17 mouse cellular contexts compared by ENCODE assay signal in the genomic region with DNA sequence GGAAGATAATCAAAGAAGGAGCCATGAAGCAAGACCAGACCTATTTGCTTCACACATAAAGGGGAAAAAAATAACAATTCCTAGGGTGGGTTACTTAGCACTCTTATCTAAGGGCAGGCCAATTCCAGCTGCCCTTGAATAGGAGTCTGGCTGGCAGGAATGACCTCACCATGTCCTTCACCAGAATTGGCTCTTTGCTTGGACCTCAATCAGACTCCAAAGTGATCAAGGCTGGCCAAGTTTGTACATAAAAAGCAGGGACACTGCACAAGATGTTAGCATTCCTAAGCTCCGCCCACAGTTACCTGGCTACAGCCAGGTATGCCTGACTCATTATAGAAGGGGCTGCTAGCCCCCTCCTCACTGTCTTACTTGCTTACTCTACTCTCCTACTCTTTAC. TPM values are rescaled to one million over a fixed set of nuclear protein-coding genes. Genes with fewer than 3 reads are reported as not detected.
A peak's percentile ranks its signal among the peaks of the same experiment; 100 is the strongest.
DNase-seq lines count a peak whose midpoint lies in the region; ATAC-seq and TF ChIP-seq lines count a peak whose summit lies in the region.
"Had no signal": no experiment of that assay in that cellular context is flagged by ENCODE, and none has a peak within 500 bp of the region (broad histone marks: within the 10 kb centered on the region; RNA-seq: fewer than 3 reads in every experiment).

No protein-coding gene starts in this region.

- H3K27me3 ChIP-seq in heart, embryonic 14.5 days (ENCODE audit: control insufficient read depth, insufficient read depth, low read length): no peaks in the 10 kb centered on the region
- H3K27me3 ChIP-seq in lung, embryonic 16.5 days (ENCODE audit: control insufficient read depth, insufficient read depth, low read depth, low read length): no peaks in the 10 kb centered on the region
- no peaks in the 10 kb centered on the region for H3K27me3 ChIP-seq in myocyte (ENCODE audit: control insufficient read depth, insufficient read depth, insufficient read length)
- H3K27me3 ChIP-seq: embryonic facial prominence, embryonic 15.5 days; forebrain, embryonic 12.5 days; liver, embryonic 13.5 days had no signal

- TF ChIP-seq CTCF in lung, adult 2 months (IDR thresholded peaks at IDR 0.05; ENCODE audit: insufficient read depth, low read length): no peak

- H3K9me3 ChIP-seq in heart, embryonic 14.5 days (ENCODE audit: control insufficient read depth, low read length): no peaks in the 10 kb centered on the region
- no peaks in the 10 kb centered on the region for H3K9me3 ChIP-seq in lung, embryonic 16.5 days (ENCODE audit: control insufficient read depth, low read length)
- H3K9me3 ChIP-seq: embryonic facial prominence, embryonic 15.5 days; forebrain, embryonic 12.5 days; liver, embryonic 13.5 days had no signal

- H3K79me2 ChIP-seq in myocyte (ENCODE audit: control insufficient read depth, insufficient read depth): peaks cover 100% of the 10 kb centered on the region

- 63% methylated on average over 1 of the region's 1 CpGs for WGBS in heart, embryonic 14.5 days
- WGBS in lung, embryonic 16.5 days: 75% methylated on average over 1 of the region's 1 CpGs
- 73% methylated on average over 1 of the region's 1 CpGs for WGBS in lung, adult 2 months

- H3K4me2 ChIP-seq in heart, embryonic 14.5 days (ENCODE audit: low read length): no peak overlapping the region; the same call in 1 of the 2 replicates
- H3K4me2 ChIP-seq in lung, embryonic 16.5 days (ENCODE audit: low read depth, low read length): no peak overlapping the region
- H3K4me2 ChIP-seq in myocyte (ENCODE audit: low read depth): peak overlapping the region; percentile 33
- H3K4me2 ChIP-seq: embryonic facial prominence, embryonic 15.5 days; forebrain, embryonic 12.5 days; liver, embryonic 13.5 days had no signal

- H3K36me3 ChIP-seq in heart, embryonic 14.5 days (ENCODE audit: control insufficient read depth, insufficient read depth, low read length): peaks cover 14% of the 10 kb centered on the region; the same call in 1 of the 2 replicates
- no peaks in the 10 kb centered on the region for H3K36me3 ChIP-seq in lung, embryonic 16.5 days (ENCODE audit: control insufficient read depth, insufficient read depth, low read length)
- peaks cover 26% of the 10 kb centered on the region for H3K36me3 ChIP-seq in myocyte (ENCODE audit: control insufficient read depth, insufficient read depth)
- H3K36me3 ChIP-seq: embryonic facial prominence, embryonic 15.5 days; forebrain, embryonic 12.5 days had no signal

- no peak for DNase-seq in heart, adult 9 months (ENCODE audit: low spot score in 2 of 2)
- no peak for DNase-seq in lung, adult 2 months
- peak; percentile 72 for DNase-seq in adrenal gland, postnatal 14 days
- DNase-seq in neural tube, embryonic 10.5 days (ENCODE audit: extremely low spot score, low spot score): no peak
- DNase-seq: cerebellum, adult 9-10 months; kidney, adult 8-10 months; layer of hippocampus, postnatal 36 days; liver, embryonic 13.5 days; retina, postnatal 1 day; thymus, postnatal 36 days had no signal

- no peak overlapping the region for H3K9ac ChIP-seq in heart, embryonic 14.5 days (ENCODE audit: low read length)
- H3K9ac ChIP-seq in lung, embryonic 16.5 days (ENCODE audit: low read length): no peak overlapping the region
- H3K9ac ChIP-seq: embryonic facial prominence, embryonic 15.5 days; forebrain, embryonic 12.5 days; liver, embryonic 13.5 days had no signal

- no peak for ATAC-seq in heart, embryonic 14.5 days (ENCODE audit: insufficient number of reproducible peaks, insufficient read depth, low FRiP score, low read depth)
- no peak for ATAC-seq in lung, embryonic 16.5 days (ENCODE audit: low read depth)
- no peak for ATAC-seq in CD4-positive, CD25-positive, alpha-beta regulatory T cell, adult 4 months
- ATAC-seq: activated CD4-positive, CD25-positive, alpha-beta regulatory T cell, adult 4 months had no signal

- H3K4me3 ChIP-seq in heart, embryonic 14.5 days (ENCODE audit: control insufficient read depth in 1 of 2, insufficient read depth in 1 of 2, low read depth in 1 of 2, low read length in 2 of 2): no peak overlapping the region
- H3K4me3 ChIP-seq in lung, embryonic 16.5 days (ENCODE audit: low read length): no peak overlapping the region
- H3K4me3 ChIP-seq in lung, adult 2 months (replicated peaks; ENCODE audit: extremely low read depth, low read depth, low read length): no peak overlapping the region
- H3K4me3 ChIP-seq in myocyte: no peak overlapping the region
- H3K4me3 ChIP-seq: embryonic facial prominence, embryonic 15.5 days; forebrain, embryonic 12.5 days; liver, embryonic 13.5 days had no signal

- H3K4me1 ChIP-seq in heart, embryonic 14.5 days (ENCODE audit: control insufficient read depth in 2 of 2, insufficient read depth in 2 of 2, low read length in 2 of 2): peaks cover 59 to 79% of the 10 kb centered on the region in 2 experiments
- H3K4me1 ChIP-seq in lung, embryonic 16.5 days (replicated peaks; ENCODE audit: control insufficient read depth, insufficient read depth, low read length): peaks cover 86% of the 10 kb centered on the region
- H3K4me1 ChIP-seq in lung, adult 2 months (ENCODE audit: control insufficient read depth, insufficient read depth, low read length): peaks cover 68% of the 10 kb centered on the region

- H3ac ChIP-seq in myocyte (ENCODE audit: control insufficient read depth, insufficient read length): no peak overlapping the region

- H3K27ac ChIP-seq in heart, embryonic 14.5 days (replicated peaks in 1 of 2; ENCODE audit: control insufficient read depth in 1 of 2, insufficient read depth in 1 of 2, low read depth in 2 of 2, low read length in 2 of 2): peak overlapping the region; percentile 67 to 75
- peak overlapping the region; percentile 49; the same call in 1 of the 2 replicates for H3K27ac ChIP-seq in lung, embryonic 16.5 days (ENCODE audit: low read length)
- H3K27ac ChIP-seq: embryonic facial prominence, embryonic 15.5 days; forebrain, embryonic 12.5 days; liver, embryonic 13.5 days had no signal

- no peak for TF ChIP-seq POLR2A in lung, adult 2 months (IDR thresholded peaks at IDR 0.05; ENCODE audit: borderline replicate concordance, extremely low read depth, low read depth, low read length)
- no peak for TF ChIP-seq POLR2A in myocyte (IDR thresholded peaks at IDR 0.05; ENCODE audit: insufficient read length, low read depth)

TF ChIP-seq in myocyte, 11 proteins besides CTCF, POLR2A, EP300 and RAD21:
- TF ChIP-seq CEBPB (IDR thresholded peaks at IDR 0.05; ENCODE audit: insufficient read depth, poor library complexity, severe bottlenecking) (no peak), E2F4 (IDR thresholded peaks at IDR 0.05; ENCODE audit: insufficient read depth) (no peak), USF1 (IDR thresholded peaks at IDR 0.05; ENCODE audit: low read depth) (no peak), TCF3 (IDR thresholded peaks at IDR 0.05; ENCODE audit: insufficient read length, low read depth) (no peak), MYOG (IDR thresholded peaks at IDR 0.05; ENCODE audit: control insufficient read depth in 1 of 3, insufficient read depth in 1 of 3, insufficient read length in 2 of 3, low read depth in 2 of 3) (no peak), MAX (IDR thresholded peaks at IDR 0.05; ENCODE audit: low read depth) (no peak), MYOD1 (IDR thresholded peaks at IDR 0.05; ENCODE audit: control insufficient read depth in 1 of 3, insufficient read length in 2 of 3, low read depth in 2 of 3) (no peak), TCF12 (IDR thresholded peaks at IDR 0.05; ENCODE audit: insufficient read depth, poor library complexity, severe bottlenecking) (no peak), POLR2AphosphoS2 (IDR thresholded peaks at IDR 0.05; ENCODE audit: insufficient read length, low read depth) (no peak), REST (IDR thresholded peaks at IDR 0.05; ENCODE audit: insufficient read depth, insufficient read length) (no peak), SRF (IDR thresholded peaks at IDR 0.05; ENCODE audit: control insufficient read depth, insufficient read length, low read depth) (no peak)

RNA-seq across cellular contexts. Expression of a gene that starts 16.6 kb away (rescaled TPM):
- 31.0 and 32.8 TPM in 2 replicates for polyA plus RNA-seq in heart, embryonic 14.5 days (2014; fragmentation: Nextera tagmentation; extraction: Ambion mirVana)
- polyA plus RNA-seq in lung, embryonic 16.5 days (2015; fragmentation: Nextera tagmentation; extraction: Ambion mirVana): 71.7 and 77.6 TPM in 2 replicates
- polyA plus RNA-seq in lung, adult 2 months (2012; rRNA removed): 133 and 162 TPM in 2 replicates
- total RNA-seq in adrenal gland, postnatal 14 days (2021): 280 and 301 TPM in 2 replicates
- polyA plus RNA-seq in myocyte (2012; fragmentation: generic; extraction: Trizol): 466 TPM
- polyA plus RNA-seq in CD4-positive, CD25-positive, alpha-beta regulatory T cell, adult 4 months (2017; shearing (Covaris generic)): 100 to 1,000 TPM; 206 to 220 TPM
